Mouse (Mus musculus): ENCODE measurements around the gene Ttc23.

Gene Ttc23

GRCm38 (mm10) chr7:67801022-67801421, 153.8 kb downstream of the Ttc23 start:
- no peak for DNase-seq (ENCODE audit: low spot score in 2 of 2)

- peak; percentile 81 to 82 for DNase-seq (ENCODE audit: low spot score in 2 of 2)
These were observed 156.0 kb downstream of the Ttc23 start for GRCm38 (mm10) chr7:67803015-67803856.

GRCm38 (mm10) chr7:67803857-67804215, 156.6 kb downstream of the Ttc23 start:
- DNase-seq (ENCODE audit: low spot score in 2 of 2) = no peak
